Mouse (Mus musculus): ENCODE data around the gene Gm20388. TPM values are rescaled to one million over a fixed set of nuclear protein-coding genes. Genes with fewer than 3 reads are reported as not detected.
"Not testable (repeated sequence)": the region's sequence is repeated elsewhere in the genome, so short reads cannot be mapped to it uniquely, and the experiment has no call there.

The Gm20388 gene
- polyA plus RNA-seq, 1 experiment from 2014 or later: not detected

DNA sequence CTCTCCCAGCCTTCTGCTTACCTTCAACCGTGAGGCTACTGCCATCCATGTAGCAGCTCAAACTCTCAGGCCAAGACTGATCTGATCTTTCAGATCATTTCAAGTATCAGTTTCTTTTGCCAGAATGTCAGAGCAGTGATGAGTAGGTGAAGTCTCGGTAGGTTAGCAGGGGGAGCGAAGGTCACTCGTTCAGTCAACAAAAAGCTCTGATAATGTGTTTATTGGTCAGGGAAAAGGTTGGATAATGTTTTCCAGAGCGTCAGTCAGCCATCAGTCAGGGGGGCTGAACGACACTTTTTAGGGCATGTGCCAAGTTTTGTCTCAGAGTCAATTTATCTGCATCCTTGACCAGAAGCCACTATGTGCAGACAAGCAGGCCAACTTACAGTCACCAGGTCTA is 3562.3 kb downstream of the Gm20388 start:
- WGBS: 78% methylated on average over 6 of the region's 6 CpGs
- H3K9me3 ChIP-seq; H3K36me3 ChIP-seq; H3K27me3 ChIP-seq; H3K4me3 ChIP-seq; H3K4me2 ChIP-seq (replicated peaks); H3K4me1 ChIP-seq; H3K9ac ChIP-seq (replicated peaks); H3K27ac ChIP-seq (replicated peaks); ATAC-seq (replicated peaks): not testable (repeated sequence)

DNA sequence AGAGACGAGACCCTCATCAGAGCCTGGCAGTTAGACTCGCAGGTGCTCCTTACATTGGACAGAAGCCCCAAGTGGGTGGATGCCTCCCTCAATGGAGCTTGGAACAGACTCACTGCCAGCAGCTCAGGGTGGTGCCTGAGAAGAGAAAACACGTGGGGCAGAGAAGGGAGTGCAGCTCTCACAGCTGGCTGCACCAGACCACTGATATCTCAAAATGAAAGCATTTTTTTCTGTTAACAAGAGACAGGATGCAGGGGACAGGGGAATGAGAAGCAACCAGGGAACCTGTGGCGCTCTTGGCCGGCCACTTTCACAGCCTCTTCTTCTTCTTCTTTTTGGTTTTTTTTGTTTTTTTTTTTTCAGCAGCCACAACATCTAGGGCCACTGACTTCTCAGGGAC is 3563.9 kb downstream of the Gm20388 start:
- not testable (repeated sequence) for H3K4me3 ChIP-seq; H3K4me2 ChIP-seq (replicated peaks); H3K9me3 ChIP-seq; H3K9ac ChIP-seq (replicated peaks); H3K27ac ChIP-seq (replicated peaks); ATAC-seq (replicated peaks); H3K27me3 ChIP-seq; H3K36me3 ChIP-seq
- WGBS: 64% methylated on average over 5 of the region's 5 CpGs
- H3K4me1 ChIP-seq: peaks cover 20% of the 10 kb centered on the region

- peaks cover 15% of the 10 kb centered on the region for H3K36me3 ChIP-seq
These were observed 3566.5 kb downstream of the Gm20388 start for GRCm38 (mm10) chr8:123476911-123477736.

GRCm38 (mm10) chr8:123477737-123478258 is 3567.2 kb downstream of the Gm20388 start, which contains the start of gene Afg3l1:
Gene Afg3l1, plus strand, starts transcription at chr8:123477903.
- no peaks in the 10 kb centered on the region for H3K27me3 ChIP-seq
- H3K4me1 ChIP-seq: peaks cover 20% of the 10 kb centered on the region
- peak within 1 kb of the TSS; percentile 87 for H3K9ac ChIP-seq (replicated peaks)
- H3K27ac ChIP-seq (replicated peaks): peak within 1 kb of the TSS; percentile 97
- ATAC-seq (replicated peaks): peak; percentile 94
- H3K36me3 ChIP-seq: peaks cover 22% of the 10 kb centered on the region
- peak within 1 kb of the TSS; percentile 94 for H3K4me3 ChIP-seq
- under 1% methylated on average over 58 of the region's 58 CpGs for WGBS
- H3K9me3 ChIP-seq: no peaks in the 10 kb centered on the region
- peak within 1 kb of the TSS; percentile 79 for H3K4me2 ChIP-seq (replicated peaks)

More at GRCm38 (mm10) chr8:123476911-123477736, 3566.5 kb downstream of the Gm20388 start:
- 7% methylated on average over 34 of the region's 34 CpGs for WGBS
- no peaks in the 10 kb centered on the region for H3K9me3 ChIP-seq
- peak; percentile 72 for ATAC-seq (replicated peaks)
- no peaks in the 10 kb centered on the region for H3K27me3 ChIP-seq
- peak overlapping the region; percentile 97 for H3K27ac ChIP-seq (replicated peaks)
- H3K9ac ChIP-seq (replicated peaks): peak overlapping the region; percentile 87
- H3K4me1 ChIP-seq: peaks cover 20% of the 10 kb centered on the region
- H3K4me3 ChIP-seq: peak overlapping the region; percentile 94
- peak overlapping the region; percentile 79 for H3K4me2 ChIP-seq (replicated peaks)

DNA sequence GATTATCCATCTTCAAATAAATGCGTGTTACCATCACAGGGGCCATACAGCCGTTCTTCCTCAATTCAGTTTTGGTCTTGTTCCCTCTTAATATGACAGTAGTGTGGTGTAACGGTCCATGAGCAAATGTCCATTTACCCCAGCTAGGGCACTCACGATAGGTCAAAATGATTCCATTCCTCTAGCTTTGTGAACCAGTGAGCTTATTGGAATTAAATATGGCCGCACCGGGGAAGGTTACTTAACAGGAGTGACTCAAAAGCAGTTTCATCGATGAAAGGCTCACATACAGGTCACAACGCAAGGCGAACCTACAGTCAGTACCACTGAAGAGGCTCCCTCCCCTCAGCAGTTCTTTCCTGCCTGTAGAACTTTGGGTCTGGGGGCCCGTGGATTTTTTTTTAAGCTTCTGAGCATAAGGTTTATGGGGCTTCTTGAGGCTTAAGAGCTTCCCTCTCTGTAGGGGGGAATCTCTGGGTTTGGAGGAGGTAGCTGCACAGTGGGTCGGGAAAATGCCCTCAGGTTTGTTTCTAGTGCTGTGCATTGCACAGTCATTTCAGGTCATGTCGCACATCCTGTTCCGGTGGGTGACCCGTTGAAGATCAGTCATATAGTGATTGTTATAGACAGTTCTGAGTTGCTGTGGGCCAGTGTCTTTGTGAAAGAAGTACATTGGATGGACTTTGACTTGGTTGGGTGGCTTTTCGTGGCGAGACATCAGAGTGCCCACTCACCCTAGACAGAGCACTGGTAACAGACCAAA is 3568.0 kb downstream of the Gm20388 start:
- Histone ChIP-seq H3K27me3 (no peaks in the 10 kb centered on the region), H3K4me3 (peak overlapping the region; percentile 94), H3K9me3 (no peaks in the 10 kb centered on the region), H3K9ac (replicated peaks) (peak overlapping the region; percentile 87), H3K4me1 (peaks cover 20% of the 10 kb centered on the region), H3K4me2 (replicated peaks) (peak overlapping the region; percentile 79), H3K36me3 (peaks cover 25% of the 10 kb centered on the region), H3K27ac (replicated peaks) (peak overlapping the region; percentile 97)
- ATAC-seq (replicated peaks): peak; percentile 20; the same call in 1 of the 2 replicates
- 36% methylated on average over 16 of the region's 16 CpGs for WGBS

DNA sequence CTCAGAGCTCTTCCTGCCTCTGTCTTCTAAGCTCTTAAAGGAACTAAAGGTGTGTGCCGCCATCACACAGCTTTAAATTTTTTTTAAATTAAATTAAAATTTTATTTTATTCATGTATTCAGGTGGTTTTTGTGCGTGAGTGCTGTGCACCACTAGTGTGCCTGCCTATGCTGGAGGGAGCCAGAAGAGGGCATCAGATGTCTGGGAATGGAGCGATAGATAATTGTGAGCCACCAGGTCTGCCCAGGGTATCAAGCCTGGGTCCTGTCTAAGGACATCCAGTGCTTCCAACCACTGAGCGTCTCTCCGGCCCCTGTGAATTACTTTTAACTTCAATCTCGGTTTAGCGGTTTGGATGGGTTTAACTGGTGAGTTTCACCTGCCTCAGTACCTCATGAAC is 3572.0 kb downstream of the Gm20388 start:
- Histone ChIP-seq H3K27me3 (no peaks in the 10 kb centered on the region), H3K4me3 (no peak overlapping the region), H3K4me2 (replicated peaks) (no peak overlapping the region), H3K27ac (replicated peaks) (no peak overlapping the region), H3K36me3 (peaks cover 55% of the 10 kb centered on the region), H3K9ac (replicated peaks) (no peak overlapping the region), H3K4me1 (peaks cover 13% of the 10 kb centered on the region), H3K9me3 (no peaks in the 10 kb centered on the region)
- WGBS: 86% methylated on average over 7 of the region's 7 CpGs
- ATAC-seq (replicated peaks): no peak

GRCm38 (mm10) chr8:123491280-123492075 is 3580.8 kb downstream of the Gm20388 start:
- peaks cover 94% of the 10 kb centered on the region for H3K36me3 ChIP-seq
- no peak overlapping the region for H3K4me2 ChIP-seq (replicated peaks)
- H3K9ac ChIP-seq (replicated peaks): no peak overlapping the region
- no peaks in the 10 kb centered on the region for H3K9me3 ChIP-seq
- no peaks in the 10 kb centered on the region for H3K27me3 ChIP-seq
- 92% methylated on average over 15 of the region's 15 CpGs for WGBS
- no peak overlapping the region for H3K27ac ChIP-seq (replicated peaks)
- no peaks in the 10 kb centered on the region for H3K4me1 ChIP-seq
- ATAC-seq (replicated peaks): no peak
- H3K4me3 ChIP-seq: no peak overlapping the region

DNA sequence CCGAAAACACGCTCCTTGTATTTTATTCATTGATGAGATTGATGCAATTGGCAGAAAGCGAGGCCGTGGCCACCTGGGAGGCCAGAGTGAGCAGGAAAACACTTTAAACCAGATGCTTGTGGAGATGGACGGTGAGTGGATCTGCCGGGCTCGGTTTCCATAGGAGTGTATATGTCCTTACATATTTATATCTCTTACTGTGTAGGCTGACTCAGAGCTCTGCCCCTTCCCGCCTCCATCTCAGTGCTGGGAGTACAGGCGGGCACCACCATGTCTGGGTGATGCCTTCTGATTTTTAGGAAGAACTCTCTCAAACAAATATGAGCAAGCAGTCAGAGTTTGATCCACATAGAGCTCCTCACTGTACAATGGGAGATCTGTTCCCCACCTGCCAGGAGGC is 3582.3 kb downstream of the Gm20388 start:
- no peaks in the 10 kb centered on the region for H3K9me3 ChIP-seq
- no peaks in the 10 kb centered on the region for H3K4me1 ChIP-seq
- H3K36me3 ChIP-seq: peaks cover 89% of the 10 kb centered on the region
- no peak overlapping the region for H3K4me2 ChIP-seq (replicated peaks)
- H3K27ac ChIP-seq (replicated peaks): no peak overlapping the region
- 96% methylated on average over 9 of the region's 9 CpGs for WGBS
- no peaks in the 10 kb centered on the region for H3K27me3 ChIP-seq
- ATAC-seq (replicated peaks): no peak
- H3K4me3 ChIP-seq: no peak overlapping the region
- no peak overlapping the region for H3K9ac ChIP-seq (replicated peaks)

DNA sequence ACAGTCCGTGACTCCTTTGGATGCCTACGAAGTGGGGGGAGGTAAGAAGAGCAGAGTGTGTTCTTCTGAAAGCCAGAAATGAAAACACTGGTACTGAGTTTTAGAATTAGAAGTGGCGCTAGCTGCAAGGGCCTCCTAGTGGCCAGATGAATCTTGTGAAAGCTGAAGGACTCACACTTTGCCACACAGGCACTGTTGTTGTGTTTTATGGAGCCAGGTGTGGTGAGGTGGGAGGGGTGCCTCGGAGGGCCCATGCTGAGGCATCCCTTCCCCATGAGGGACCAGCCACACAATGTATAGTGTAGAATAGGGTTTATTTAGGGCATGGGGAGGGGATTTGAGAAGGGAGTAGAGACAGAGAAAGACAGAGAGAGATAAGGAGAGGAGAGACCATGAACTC is 3587.1 kb downstream of the Gm20388 start:
- no peak overlapping the region for H3K27ac ChIP-seq (replicated peaks)
- no peak overlapping the region for H3K4me2 ChIP-seq (replicated peaks)
- no peaks in the 10 kb centered on the region for H3K4me1 ChIP-seq
- no peaks in the 10 kb centered on the region for H3K9me3 ChIP-seq
- no peak for ATAC-seq (replicated peaks)
- H3K9ac ChIP-seq (replicated peaks): no peak overlapping the region
- H3K27me3 ChIP-seq: no peaks in the 10 kb centered on the region
- H3K4me3 ChIP-seq: no peak overlapping the region
- WGBS: 89% methylated on average over 4 of the region's 4 CpGs
- H3K36me3 ChIP-seq: peaks cover 88% of the 10 kb centered on the region

- H3K9me3 ChIP-seq: no peaks in the 10 kb centered on the region
- 87% methylated on average over 11 of the region's 11 CpGs for WGBS
- H3K4me3 ChIP-seq: no peak overlapping the region
- H3K4me1 ChIP-seq: no peaks in the 10 kb centered on the region
- H3K27ac ChIP-seq (replicated peaks): no peak overlapping the region
- no peak overlapping the region for H3K4me2 ChIP-seq (replicated peaks)
- no peak overlapping the region for H3K9ac ChIP-seq (replicated peaks)
- H3K36me3 ChIP-seq: peaks cover 88% of the 10 kb centered on the region
- ATAC-seq (replicated peaks): no peak
- no peaks in the 10 kb centered on the region for H3K27me3 ChIP-seq
These were observed 3588.3 kb downstream of the Gm20388 start for GRCm38 (mm10) chr8:123498963-123499362.

DNA sequence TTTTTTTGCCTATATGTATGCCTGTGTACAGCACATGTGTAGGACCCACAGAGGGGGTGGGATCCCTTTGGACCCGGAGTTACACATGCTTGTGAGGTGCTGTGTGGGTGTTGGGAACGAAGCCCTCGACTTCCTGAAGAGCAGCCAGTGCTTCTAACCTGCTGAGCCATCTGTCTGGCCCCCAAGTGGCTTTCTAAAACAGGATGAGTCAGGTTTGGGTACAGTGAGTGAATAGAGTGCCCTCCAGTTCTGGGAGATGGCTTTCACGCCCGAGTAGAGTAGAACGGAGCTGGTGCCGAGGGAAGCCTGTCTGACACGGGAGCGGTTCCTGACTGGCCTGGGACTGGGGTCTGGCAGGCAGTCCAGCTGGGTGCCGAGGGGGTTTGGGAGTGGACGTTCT is 3588.9 kb downstream of the Gm20388 start:
- ATAC-seq (replicated peaks): no peak
- H3K27ac ChIP-seq (replicated peaks): no peak overlapping the region
- no peaks in the 10 kb centered on the region for H3K4me1 ChIP-seq
- no peak overlapping the region for H3K9ac ChIP-seq (replicated peaks)
- no peak overlapping the region for H3K4me3 ChIP-seq
- H3K36me3 ChIP-seq: peaks cover 88% of the 10 kb centered on the region
- H3K27me3 ChIP-seq: no peaks in the 10 kb centered on the region
- no peaks in the 10 kb centered on the region for H3K9me3 ChIP-seq
- H3K4me2 ChIP-seq (replicated peaks): no peak overlapping the region
- 95% methylated on average over 11 of the region's 11 CpGs for WGBS

Measured in forebrain, embryonic 15.5 days (tissue).